Mouse (Mus musculus) erythroblast, embryonic 14.5 days (primary cell): ENCODE measurements around the gene Nup50.

ENCODE experiments used
- GATA1 ChIP-seq: IDR thresholded peaks from 2 replicates; pipeline ENCODE4 v1.6.1; 2012; ENCODE audit warnings: low read length, inconsistent platforms, mixed read lengths
- TAL1 ChIP-seq: IDR thresholded peaks from 3 replicates; pipeline ENCODE4 v1.6.1; 2012; ENCODE audit warnings: low read length, inconsistent platforms, mixed read lengths

DNA sequence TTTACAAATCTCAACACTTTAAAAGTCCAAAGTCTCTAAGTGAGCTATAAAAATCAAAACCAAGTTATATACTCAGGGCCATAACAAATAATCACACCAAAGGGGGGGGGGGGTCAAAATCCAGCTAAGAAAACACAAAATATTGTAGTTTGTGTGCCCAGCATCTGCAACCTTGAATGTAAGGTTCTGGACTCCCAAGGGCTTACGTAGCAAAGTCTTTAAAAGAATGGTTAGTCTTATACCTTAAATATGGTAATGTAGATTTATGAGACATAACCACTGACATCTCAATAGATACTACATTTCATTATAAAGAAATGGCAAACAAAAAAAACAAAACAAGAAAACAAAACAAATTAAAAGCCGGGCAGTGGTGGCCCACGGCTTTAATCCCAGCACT is 3.3 kb upstream of the Nup50 start, which contains the start of gene Gm29666:
- TF ChIP-seq GATA1 (no peak), TAL1 (no peak)
